Mouse (Mus musculus) gastrocnemius, postnatal 4 days (tissue): ENCODE results near the gene Olfr266. TPM values are rescaled to one million over a fixed set of nuclear protein-coding genes. Genes with fewer than 3 reads are reported as not detected.

ENCODE experiments used
- DNase-seq, 2 experiments: peaks; one replicate each; pipeline ENCODE4 v3.0.0; 2021 to 2022; ENCODE audit warnings: low spot score in 2 of 2, mixed read lengths in 2 of 2
- long read RNA-seq, 2 experiments: library from polyadenylated mRNA; stranded (forward); transcript quantifications; one replicate each; pipeline ENCODE4 v2.0.0; 2021
- total RNA-seq, 2 experiments: library from RNA; stranded (reverse); gene quantifications; 2 replicates each; pipeline ENCODE4 v1.2.3; 2021

Olfr266 gene
- total RNA-seq, result not detected
- long read RNA-seq, experiment 1, result 0 reads
- long read RNA-seq, experiment 2, result 0 reads

DNA sequence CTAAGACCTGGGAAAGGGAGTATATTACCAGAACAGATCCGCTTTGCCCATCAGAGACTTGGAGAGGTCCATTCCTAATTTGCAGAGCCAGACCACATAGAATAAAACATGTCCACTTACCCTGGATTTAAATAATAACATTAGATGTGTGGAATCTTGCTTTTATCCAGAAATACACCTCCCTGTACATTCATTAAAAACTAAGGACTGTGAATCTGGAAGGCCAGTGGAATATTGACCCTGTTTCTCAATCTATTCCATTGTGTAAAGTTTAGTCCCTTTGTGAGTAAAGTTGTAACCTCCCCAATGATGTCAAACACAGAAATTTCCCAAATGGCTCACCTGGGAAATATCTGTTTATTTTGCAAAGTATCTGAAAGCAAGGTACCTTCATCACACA lies at the start of gene Olfr266:
Gene Olfr266 (minus strand): TSS at position 101 of the 400 bp plus-strand sequence.
- DNase-seq, result no peak

DNA sequence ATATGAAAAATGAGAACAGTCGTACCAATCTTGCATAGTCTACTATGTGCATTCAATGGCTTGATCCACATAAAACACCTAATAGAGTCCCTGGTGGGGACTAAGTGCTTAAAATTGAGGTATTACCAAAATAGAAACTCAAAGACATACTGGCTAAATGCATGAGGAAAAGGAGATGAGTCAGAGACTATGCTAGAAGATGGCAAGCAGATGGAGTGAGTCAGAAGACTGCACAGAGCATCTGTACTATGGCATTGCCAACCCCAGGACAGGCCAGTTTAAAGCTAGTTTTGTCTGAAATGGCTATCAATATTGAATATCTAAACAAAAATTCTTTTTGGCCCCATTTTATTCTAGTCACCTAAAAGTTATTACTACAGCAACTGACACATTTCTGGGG lies 49.5 kb upstream of the Olfr266 start:
- DNase-seq, result no peak

DNA sequence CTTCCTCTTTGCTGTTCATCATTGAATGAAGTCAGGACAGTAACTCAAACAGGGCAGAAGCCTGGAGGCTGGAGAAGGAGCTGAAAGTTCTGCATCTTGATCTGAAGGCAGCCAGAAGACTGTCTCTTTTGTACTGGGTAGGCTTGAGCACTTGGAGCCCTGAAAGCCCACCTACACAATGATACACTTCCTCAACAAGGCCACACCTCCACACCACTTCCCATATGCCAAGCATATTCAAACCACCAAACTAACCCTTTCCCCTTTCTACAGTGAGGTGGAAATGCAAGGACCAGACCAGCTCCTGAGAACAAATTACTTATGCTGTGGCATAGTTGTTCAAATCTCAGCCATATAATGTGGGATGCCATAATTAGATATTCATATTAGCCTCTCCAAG lies 46.8 kb upstream of the Olfr266 start:
- no peak for DNase-seq

DNA sequence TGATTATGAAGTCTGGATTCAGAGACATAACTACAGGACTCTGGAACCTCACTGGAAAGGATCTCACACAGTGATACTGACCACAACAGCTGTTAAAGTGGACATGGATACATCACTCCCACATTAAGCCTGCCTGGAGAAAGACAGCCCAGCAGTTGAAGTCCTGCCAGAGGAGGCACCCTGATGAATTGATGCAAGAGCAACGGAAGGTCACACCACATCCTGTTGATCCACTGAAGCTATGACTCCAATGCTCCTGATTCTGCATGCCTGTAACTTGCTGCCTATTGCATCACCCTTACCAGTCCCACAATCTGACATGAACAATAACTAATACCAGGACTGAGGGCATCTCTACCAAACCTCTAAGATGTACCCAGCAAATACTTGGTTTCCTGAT lies 6.0 kb upstream of the Olfr266 start:
- DNase-seq, result no peak

DNA sequence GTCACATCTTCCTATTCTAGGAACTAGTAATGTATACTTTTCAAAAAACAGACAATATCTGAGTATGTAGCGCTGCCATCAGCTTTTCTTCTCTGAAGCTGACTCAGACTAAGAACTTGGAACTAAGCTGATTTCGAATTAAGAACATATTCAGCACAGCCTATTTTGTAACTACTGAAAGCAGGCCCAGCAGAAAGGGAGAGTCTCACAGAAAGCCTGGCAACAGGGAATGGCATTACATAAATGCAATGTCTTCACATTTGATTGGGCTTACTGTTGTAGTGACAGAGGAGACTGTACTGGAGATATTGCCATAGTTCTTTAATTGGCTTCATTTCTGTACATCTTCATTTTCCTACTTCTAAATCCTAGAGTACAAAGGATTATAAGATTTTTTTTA lies 8.4 kb downstream of the Olfr266 start:
- DNase-seq, result no peak

DNA sequence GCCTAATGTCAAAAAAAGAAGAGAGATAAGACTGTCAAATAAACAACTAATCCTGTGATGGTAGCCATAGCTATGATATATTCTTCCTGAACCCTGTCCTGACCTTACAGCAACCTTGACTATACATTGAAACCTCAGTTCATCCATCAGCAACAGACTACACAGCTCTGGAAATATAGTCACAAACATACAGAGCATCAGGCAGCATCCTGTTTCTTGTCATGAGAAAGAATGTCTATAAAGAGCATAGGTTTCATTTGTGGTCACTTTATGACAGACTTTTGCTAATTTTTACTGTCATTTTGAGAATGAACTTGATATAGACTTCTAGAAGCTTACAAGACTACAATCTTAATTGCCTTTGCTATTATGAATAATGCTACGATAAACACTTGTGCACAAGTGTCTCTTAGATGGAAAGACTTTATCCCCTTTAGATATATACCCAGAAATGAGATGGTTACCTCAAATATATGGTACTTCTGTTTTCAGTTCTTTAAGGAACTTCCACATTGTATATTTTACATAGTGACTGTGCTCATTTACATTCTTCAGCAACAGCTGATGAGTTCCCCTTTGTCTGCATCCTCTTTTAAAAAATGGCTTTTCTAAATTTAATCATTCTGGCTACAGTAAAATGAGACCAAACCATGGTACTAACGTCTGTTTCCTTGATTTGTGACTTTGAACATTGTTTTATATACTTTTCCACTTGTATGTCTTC lies 17.0 kb downstream of the Olfr266 start:
- no peak for DNase-seq

DNA sequence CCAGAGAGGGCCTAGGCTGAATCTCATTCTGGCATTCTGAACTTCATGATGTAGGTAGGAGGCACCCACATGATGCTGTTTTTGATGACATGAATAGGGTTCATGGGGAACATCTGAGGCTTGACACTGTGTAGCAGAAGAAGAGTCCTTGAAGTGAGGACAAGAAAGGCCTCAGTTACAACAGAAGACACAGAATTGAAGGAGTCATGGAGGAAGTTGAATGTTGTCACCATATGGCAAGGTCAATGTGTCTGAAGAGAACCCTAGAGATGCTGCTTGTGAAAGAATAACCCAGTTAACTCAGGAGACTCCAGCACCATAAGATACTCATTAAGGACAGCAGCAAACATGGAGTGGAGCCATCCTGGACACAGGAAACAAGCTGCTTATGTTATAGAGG lies 28.0 kb downstream of the Olfr266 start:
- DNase-seq, result no peak

DNA sequence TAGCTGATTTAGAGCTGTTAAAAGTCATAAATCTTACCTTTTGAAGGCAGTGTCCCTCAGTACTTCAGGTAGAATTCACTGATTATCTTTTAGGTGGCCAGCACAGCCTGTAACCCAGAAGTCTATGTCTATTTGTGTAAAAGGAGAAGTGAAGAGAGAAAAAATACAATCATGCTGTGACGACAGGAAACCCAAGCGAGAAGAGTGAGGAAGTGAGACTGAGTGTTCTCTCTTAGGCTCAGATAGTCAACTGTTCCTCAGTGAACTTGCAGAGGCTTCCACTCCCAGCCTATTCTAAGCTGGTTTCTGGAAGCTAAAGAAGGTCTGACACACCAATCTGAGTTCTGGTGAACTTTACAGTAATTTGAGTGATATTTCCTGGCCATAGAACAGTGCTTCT lies 36.2 kb downstream of the Olfr266 start, which contains the start of gene Cd53:
Gene Cd53 (minus strand): TSS at position 220 of the 400 bp plus-strand sequence.
- no peak for DNase-seq

DNA sequence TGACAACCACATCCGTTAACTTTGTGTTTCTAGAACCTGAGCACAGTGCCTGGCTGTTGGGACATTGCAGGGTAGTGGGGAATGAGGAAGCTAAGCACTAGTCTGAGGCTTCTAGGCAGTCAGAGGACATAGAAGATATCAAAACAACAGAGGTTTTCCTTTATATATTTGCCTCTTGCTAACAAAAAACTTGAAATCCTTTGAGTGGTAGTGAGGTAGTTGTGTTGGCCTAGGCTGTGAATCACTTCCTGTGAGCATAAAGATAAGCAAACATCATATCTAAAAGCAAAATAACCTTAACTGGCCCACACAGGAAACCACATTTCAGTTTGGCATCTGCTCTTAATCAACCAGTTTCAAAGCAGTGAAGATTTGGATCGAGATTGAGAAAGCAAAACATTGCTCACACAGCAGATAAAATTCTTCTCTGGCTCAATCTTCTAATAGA lies 37.6 kb downstream of the Olfr266 start:
- DNase-seq, result no peak

DNA sequence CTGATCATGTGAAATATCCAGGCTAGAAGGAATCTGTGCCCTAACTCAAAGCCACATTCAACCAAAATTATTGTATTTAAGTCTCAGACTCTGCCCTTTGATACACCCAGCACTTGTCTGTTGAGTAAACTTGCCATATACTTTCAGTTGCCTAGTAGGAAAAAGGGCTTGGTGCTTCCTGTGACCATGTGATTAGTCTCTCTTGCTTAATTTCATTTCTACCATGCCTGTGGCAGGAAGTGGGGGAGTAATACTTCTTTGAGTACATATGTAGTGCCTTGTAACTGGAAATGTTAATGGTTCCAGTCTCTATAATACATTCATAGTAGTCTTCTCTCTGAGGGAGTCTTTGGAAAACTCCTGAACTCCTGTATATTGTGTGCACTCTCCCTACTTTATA lies 38.1 kb downstream of the Olfr266 start:
- DNase-seq, result no peak

DNA sequence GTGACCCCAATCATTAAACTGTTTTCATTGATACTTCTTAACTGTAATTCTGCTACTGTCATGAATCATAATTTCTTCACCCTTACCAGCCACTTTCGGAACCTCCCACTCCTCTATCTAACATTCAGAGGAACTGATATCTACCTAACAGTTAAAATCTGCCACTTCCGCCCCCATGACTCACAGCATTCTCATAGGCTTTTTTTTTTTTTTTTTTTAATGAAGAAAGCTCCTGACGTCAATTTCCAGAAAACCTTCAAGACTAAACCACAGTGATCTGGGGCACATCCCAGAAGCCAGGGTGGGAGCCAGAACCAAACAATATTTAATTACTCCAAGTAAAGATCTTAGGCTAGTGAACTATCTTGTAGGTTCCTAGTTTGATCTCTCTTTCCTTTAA lies 41.0 kb downstream of the Olfr266 start:
- no peak for DNase-seq

DNA sequence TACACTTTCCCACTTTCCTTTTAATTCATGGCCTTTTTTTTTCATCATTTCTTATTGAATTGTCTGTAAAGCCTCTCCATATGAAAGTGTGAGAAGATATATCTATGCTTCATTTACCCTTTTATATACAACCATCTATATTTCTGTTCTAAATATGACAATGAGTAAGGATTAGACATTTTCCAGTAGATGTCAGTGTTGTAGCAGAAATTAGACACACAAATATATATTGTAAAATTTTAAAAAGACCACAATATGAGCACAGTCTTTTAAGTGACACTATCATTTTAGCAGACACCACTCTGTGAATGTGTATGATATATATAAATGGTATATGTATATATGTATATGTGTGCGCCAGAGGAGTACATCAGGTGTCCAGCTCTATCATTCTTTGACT lies 54.3 kb downstream of the Olfr266 start:
- no peak for DNase-seq

Other genes with a start within 250 kb of the Olfr266 start
- gene Lrif1, start 141.3 kb downstream of the Olfr266 start, total RNA-seq, result 10 to 100 TPM; 10.7 to 14.1 TPM
- gene Cd53, start 36.1 kb downstream of the Olfr266 start, total RNA-seq, result 1 to 10 TPM; 5.3 to 6.0 TPM
- under 1 TPM; 0.54 to 0.98 TPM for gene Kcna3, start 209.9 kb upstream of the Olfr266 start, total RNA-seq